13 mouse cellular contexts compared by ENCODE assay signal in the genomic region with DNA sequence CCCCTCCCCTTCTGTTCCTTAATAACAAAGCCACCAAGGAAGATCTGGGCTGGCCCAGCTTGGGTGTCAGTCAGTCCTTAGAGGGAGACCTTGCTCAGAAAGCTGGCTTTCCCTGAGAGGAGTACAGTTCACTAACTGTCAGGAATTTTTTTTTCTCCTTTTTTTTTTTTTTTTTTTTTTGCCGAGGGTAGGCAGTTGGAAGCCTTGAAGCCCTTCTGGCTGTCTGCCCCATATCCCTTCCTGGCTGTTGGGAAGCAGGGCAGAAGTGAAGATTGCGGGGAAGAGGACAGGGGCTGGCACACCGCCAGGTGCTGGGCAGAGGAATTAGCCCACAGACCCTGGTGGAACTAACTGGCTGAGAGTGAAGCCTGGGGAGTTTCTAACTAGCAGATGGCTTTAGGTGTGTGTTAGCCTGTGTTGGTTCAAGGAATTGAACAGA. TPM values are rescaled to one million over a fixed set of nuclear protein-coding genes. Genes with fewer than 3 reads are reported as not detected.
A peak's percentile ranks its signal among the peaks of the same experiment; 100 is the strongest.
DNase-seq lines count a peak whose midpoint lies in the region; ATAC-seq and TF ChIP-seq lines count a peak whose summit lies in the region.
"Had no signal": no experiment of that assay in that cellular context is flagged by ENCODE, and none has a peak within 500 bp of the region (broad histone marks: within the 10 kb centered on the region; RNA-seq: fewer than 3 reads in every experiment).

No protein-coding gene starts in this region.

- in situ Hi-C loops in ES-E14 (cut with MboI; ENCODE audit: low sequenced_read_pairs in 2 of 2, unreplicated experiment in 2 of 2), result no loop called here

- H3K36me3 ChIP-seq in hindbrain, embryonic 12.5 days, result peaks cover 29% of the 10 kb centered on the region
- H3K36me3 ChIP-seq in hindbrain, embryonic 10.5 days, result peaks cover 95% of the 10 kb centered on the region
- peaks cover 63% of the 10 kb centered on the region for H3K36me3 ChIP-seq in ES-E14 (ENCODE audit: control insufficient read depth, insufficient read depth, low read length, poor library complexity, severe bottlenecking)
- H3K36me3 ChIP-seq in embryonic facial prominence, embryonic 15.5 days, result peaks cover 14% of the 10 kb centered on the region; the same call in 1 of the 2 replicates
- H3K36me3 ChIP-seq in kidney, embryonic 15.5 days, result peaks cover 3% of the 10 kb centered on the region; the same call in 1 of the 2 replicates
- no peaks in the 10 kb centered on the region for H3K36me3 ChIP-seq in intestine, postnatal 0 days (ENCODE audit: control insufficient read depth, insufficient read depth)
- H3K36me3 ChIP-seq: intestine, embryonic 15.5 days had no signal

- ATAC-seq in hindbrain, embryonic 12.5 days (ENCODE audit: low FRiP score), result no peak
- no peak for ATAC-seq in embryonic facial prominence, embryonic 15.5 days (ENCODE audit: insufficient number of reproducible peaks, low FRiP score, low TSS enrichment, low read depth)
- ATAC-seq in kidney, embryonic 15.5 days (replicated peaks; ENCODE audit: low FRiP score), result peak; percentile 41; the same call in 1 of the 2 replicates
- ATAC-seq in megakaryocyte, adult 5-6 weeks (ENCODE audit: poor library complexity, severe bottlenecking), result no peak
- no peak for ATAC-seq in intestine, postnatal 0 days
- ATAC-seq: intestine, embryonic 15.5 days; liver, postnatal 0 days had no signal

- no peak overlapping the region for H3K4me2 ChIP-seq in hindbrain, embryonic 12.5 days (replicated peaks)
- H3K4me2 ChIP-seq in embryonic facial prominence, embryonic 15.5 days (replicated peaks), result no peak overlapping the region
- no peak overlapping the region for H3K4me2 ChIP-seq in kidney, embryonic 15.5 days
- no peak overlapping the region for H3K4me2 ChIP-seq in intestine, postnatal 0 days (replicated peaks; ENCODE audit: low read depth)
- H3K4me2 ChIP-seq: heart, embryonic 11.5 days; intestine, embryonic 15.5 days had no signal

- DNase-seq in hindbrain, embryonic 10.5 days (ENCODE audit: low spot score), result no peak
- no peak for DNase-seq in ES-E14 (ENCODE audit: low read depth, low spot score)
- no peak for DNase-seq in left cerebral cortex, postnatal 36 days (ENCODE audit: low spot score in 2 of 2)
- DNase-seq: embryo, embryonic 11 days; liver, postnatal 0 days; thymus, adult 18-20 months had no signal

- no peak for TF ChIP-seq CTCF in intestine, postnatal 0 days (IDR thresholded peaks at IDR 0.05; ENCODE audit: low read depth)

- no peaks in the 10 kb centered on the region for H3K27me3 ChIP-seq in hindbrain, embryonic 12.5 days
- no peaks in the 10 kb centered on the region for H3K27me3 ChIP-seq in hindbrain, embryonic 10.5 days (ENCODE audit: insufficient read depth, poor library complexity, severe bottlenecking)
- no peaks in the 10 kb centered on the region for H3K27me3 ChIP-seq in embryonic facial prominence, embryonic 15.5 days
- no peaks in the 10 kb centered on the region for H3K27me3 ChIP-seq in kidney, embryonic 15.5 days
- no peaks in the 10 kb centered on the region for H3K27me3 ChIP-seq in intestine, postnatal 0 days (replicated peaks; ENCODE audit: control insufficient read depth, insufficient read depth, low read length)
- H3K27me3 ChIP-seq: intestine, embryonic 15.5 days had no signal

- intact Hi-C loops in left cerebral cortex, postnatal 36 days (cut with DNase I), result no loop called here

- 0 out of 2 replicates have a peak, but pooled peaks cover 3% of the 10 kb centered on the region for H3K9me3 ChIP-seq in hindbrain, embryonic 12.5 days (replicated peaks)
- H3K9me3 ChIP-seq in hindbrain, embryonic 10.5 days, result 0 out of 2 replicates have a peak, but pooled peaks cover 4% of the 10 kb centered on the region
- H3K9me3 ChIP-seq in ES-E14 (ENCODE audit: control insufficient read depth, insufficient read depth, low read depth, low read length), result no peaks in the 10 kb centered on the region
- H3K9me3 ChIP-seq in embryonic facial prominence, embryonic 15.5 days (replicated peaks), result no peaks in the 10 kb centered on the region
- H3K9me3 ChIP-seq in kidney, embryonic 15.5 days (replicated peaks), result no peaks in the 10 kb centered on the region
- H3K9me3 ChIP-seq in intestine, postnatal 0 days (ENCODE audit: control insufficient read depth), result no peaks in the 10 kb centered on the region
- H3K9me3 ChIP-seq: intestine, embryonic 15.5 days had no signal

- H3K27ac ChIP-seq in hindbrain, embryonic 12.5 days, result 0 out of 2 replicates have a peak overlapping the region, but pooled peaks have one; percentile 35
- H3K27ac ChIP-seq in hindbrain, embryonic 10.5 days, result no peak overlapping the region
- no peak overlapping the region for H3K27ac ChIP-seq in ES-E14 (ENCODE audit: insufficient read depth, low read depth, low read length, poor library complexity, severe bottlenecking)
- peak overlapping the region; percentile 17; the same call in 1 of the 2 replicates for H3K27ac ChIP-seq in embryonic facial prominence, embryonic 15.5 days (replicated peaks)
- H3K27ac ChIP-seq in kidney, embryonic 15.5 days, result peak overlapping the region; percentile 49; the same call in 1 of the 2 replicates
- no peak overlapping the region for H3K27ac ChIP-seq in intestine, postnatal 0 days (ENCODE audit: low read depth, low read length)
- H3K27ac ChIP-seq: intestine, embryonic 15.5 days had no signal

- H3K9ac ChIP-seq in hindbrain, embryonic 12.5 days, result no peak overlapping the region
- H3K9ac ChIP-seq in ES-E14 (ENCODE audit: insufficient read depth, low read depth, low read length, poor library complexity, severe bottlenecking), result no peak overlapping the region
- no peak overlapping the region for H3K9ac ChIP-seq in embryonic facial prominence, embryonic 15.5 days
- H3K9ac ChIP-seq in kidney, embryonic 15.5 days, result no peak overlapping the region
- no peak overlapping the region for H3K9ac ChIP-seq in intestine, postnatal 0 days (ENCODE audit: low read depth, low read length)
- H3K9ac ChIP-seq: intestine, embryonic 15.5 days; liver, postnatal 0 days had no signal

- H3K4me1 ChIP-seq in hindbrain, embryonic 12.5 days, result peaks cover 19% of the 10 kb centered on the region
- H3K4me1 ChIP-seq in hindbrain, embryonic 10.5 days (replicated peaks), result peaks cover 14% of the 10 kb centered on the region
- H3K4me1 ChIP-seq in ES-E14 (ENCODE audit: control insufficient read depth in 2 of 2, insufficient read depth in 2 of 2, low read length in 2 of 2, poor library complexity in 1 of 2), result peaks cover 0 to 15% of the 10 kb centered on the region in 2 experiments; a peak in 2 of 4 replicates
- H3K4me1 ChIP-seq in embryonic facial prominence, embryonic 15.5 days, result peaks cover 25% of the 10 kb centered on the region
- peaks cover 28% of the 10 kb centered on the region for H3K4me1 ChIP-seq in kidney, embryonic 15.5 days
- H3K4me1 ChIP-seq in intestine, postnatal 0 days (replicated peaks; ENCODE audit: control insufficient read depth, insufficient read depth, low read length), result no peaks in the 10 kb centered on the region

- WGBS in hindbrain, embryonic 12.5 days, result 55% methylated on average over 3 of the region's 3 CpGs
- WGBS in hindbrain, embryonic 10.5 days, result 80% methylated on average over 3 of the region's 3 CpGs
- 38% methylated on average over 3 of the region's 3 CpGs for WGBS in embryonic facial prominence, embryonic 15.5 days
- 36% methylated on average over 3 of the region's 3 CpGs for WGBS in kidney, embryonic 15.5 days
- WGBS in intestine, postnatal 0 days, result 49% methylated on average over 3 of the region's 3 CpGs

- no peak overlapping the region for H3K4me3 ChIP-seq in hindbrain, embryonic 12.5 days
- no peak overlapping the region for H3K4me3 ChIP-seq in hindbrain, embryonic 10.5 days
- H3K4me3 ChIP-seq in ES-E14 (ENCODE audit: insufficient read depth in 1 of 2, low read depth in 1 of 2, low read length in 2 of 2, poor library complexity in 1 of 2, severe bottlenecking in 1 of 2), result no peak overlapping the region
- no peak overlapping the region for H3K4me3 ChIP-seq in embryonic facial prominence, embryonic 15.5 days (replicated peaks)
- H3K4me3 ChIP-seq in kidney, embryonic 15.5 days (replicated peaks), result no peak overlapping the region
- no peak overlapping the region for H3K4me3 ChIP-seq in intestine, postnatal 0 days (ENCODE audit: low read depth, low read length)
- H3K4me3 ChIP-seq: intestine, embryonic 15.5 days had no signal

TF ChIP-seq in ES-E14, 5 proteins besides CTCF, POLR2A, EP300 and RAD21:
- TF ChIP-seq HCFC1 (IDR thresholded peaks at IDR 0.05; ENCODE audit: borderline replicate concordance, insufficient read depth, low read length) (no peak), ZC3H11A (IDR thresholded peaks at IDR 0.05; ENCODE audit: borderline replicate concordance, low read depth, low read length) (no peak), MAFK (IDR thresholded peaks at IDR 0.05; ENCODE audit: insufficient read depth, low read depth, low read length) (no peak), ZNF384 (IDR thresholded peaks at IDR 0.05; ENCODE audit: low read depth, low read length) (peak; percentile 57), CHD2 (IDR thresholded peaks at IDR 0.05; ENCODE audit: low read depth, low read length) (no peak)
TF ChIP-seq in ES-E14: peak in this region for 1.

RNA-seq across cellular contexts. Expression of a gene that starts 8.4 kb away (rescaled TPM):
- 548 and 549 TPM in 2 replicates for polyA plus RNA-seq in hindbrain, embryonic 12.5 days (2016; fragmentation: Nextera tagmentation; extraction: Ambion mirVana)
- polyA plus RNA-seq in hindbrain, embryonic 10.5 days (2016; fragmentation: Nextera tagmentation; extraction: Ambion mirVana), result 493 and 750 TPM in 2 replicates
- 1,066 and 2,076 TPM in 2 replicates for total RNA-seq in ES-E14 (2012; rRNA removed)
- polyA plus RNA-seq in embryonic facial prominence, embryonic 15.5 days (2015; fragmentation: Nextera tagmentation; extraction: Ambion mirVana), result 728 and 790 TPM in 2 replicates
- polyA plus RNA-seq in kidney, embryonic 15.5 days (2015; fragmentation: Nextera tagmentation; extraction: Ambion mirVana), result 138 and 150 TPM in 2 replicates
- not detected in 2 replicates for total RNA-seq in megakaryocyte, adult 5-6 weeks (2015)
- not detected in 2 replicates for total RNA-seq in megakaryocyte, adult 5-6 weeks (2017)
- polyA plus RNA-seq in intestine, postnatal 0 days (2015; fragmentation: Nextera tagmentation; extraction: Ambion mirVana), result 75.6 and 94.0 TPM in 2 replicates
- 10 to 100 TPM; 75.9 to 80.0 TPM for total RNA-seq in left cerebral cortex, postnatal 36 days (2021)

RNA-seq across cellular contexts. Expression of a gene that starts 42.0 kb away (rescaled TPM):
- 69.6 and 99.7 TPM in 2 replicates for polyA plus RNA-seq in hindbrain, embryonic 12.5 days (2016; fragmentation: Nextera tagmentation; extraction: Ambion mirVana)
- 35.4 and 40.7 TPM in 2 replicates for polyA plus RNA-seq in hindbrain, embryonic 10.5 days (2016; fragmentation: Nextera tagmentation; extraction: Ambion mirVana)
- 1.3 and 2.1 TPM in 2 replicates for total RNA-seq in ES-E14 (2012; rRNA removed)
- 127 and 131 TPM in 2 replicates for polyA plus RNA-seq in embryonic facial prominence, embryonic 15.5 days (2015; fragmentation: Nextera tagmentation; extraction: Ambion mirVana)
- polyA plus RNA-seq in kidney, embryonic 15.5 days (2015; fragmentation: Nextera tagmentation; extraction: Ambion mirVana), result 90.4 and 94.0 TPM in 2 replicates
- 2.7 and 2.9 TPM in 2 replicates for total RNA-seq in megakaryocyte, adult 5-6 weeks (2015)
- total RNA-seq in megakaryocyte, adult 5-6 weeks (2017), result 1.2 and 1.6 TPM in 2 replicates
- 14.3 and 14.6 TPM in 2 replicates for polyA plus RNA-seq in intestine, postnatal 0 days (2015; fragmentation: Nextera tagmentation; extraction: Ambion mirVana)
- total RNA-seq in left cerebral cortex, postnatal 36 days (2021), result 10 to 100 TPM; 52.4 to 61.4 TPM

Comparison
In these comparisons a context has a peak if more than half of its experiments do, and no peak if none do; other contexts are left out.
1. H3K27ac ChIP-seq: peak in hindbrain, embryonic 12.5 days (single experiment), embryonic facial prominence, embryonic 15.5 days (single experiment) and kidney, embryonic 15.5 days (single experiment); none in hindbrain, embryonic 10.5 days (single experiment), ES-E14 (single experiment) and intestine, postnatal 0 days (single experiment).